Mouse (Mus musculus) lung, postnatal 25 days (tissue): ENCODE measurements around the gene Cnih4.

Experiments
- DNase-seq: peaks from one replicate; pipeline ENCODE4 v3.0.0; 2022; ENCODE audit warnings: low spot score

Cnih4 gene

GRCm38 (mm10) chr1:181143950-181144836 lies at the start of gene Cnih4, which contains the start of gene Nvl:
Gene Cnih4, plus strand, starts transcription at chr1:181144693.
Gene Nvl, minus strand, starts transcription at chr1:181144204.
- DNase-seq, result peak; percentile 94

GRCm38 (mm10) chr1:181117112-181117511 lies 27.4 kb upstream of the Cnih4 start:
- no peak for DNase-seq

- DNase-seq, result no peak
Measured at GRCm38 (mm10) chr1:181124145-181124544, 20.3 kb upstream of the Cnih4 start.

- no peak for DNase-seq
Measured at GRCm38 (mm10) chr1:181125916-181126315, 18.6 kb upstream of the Cnih4 start.

GRCm38 (mm10) chr1:181126766-181127165 lies 17.7 kb upstream of the Cnih4 start:
- DNase-seq, result no peak

- no peak for DNase-seq
Measured at GRCm38 (mm10) chr1:181131915-181132314, 12.6 kb upstream of the Cnih4 start.

- DNase-seq, result no peak
Measured at GRCm38 (mm10) chr1:181138730-181139129, 5.8 kb upstream of the Cnih4 start.

- DNase-seq, result no peak
Measured at GRCm38 (mm10) chr1:181143609-181143949, 914 bp upstream of the Cnih4 start.

- DNase-seq, result no peak
Measured at GRCm38 (mm10) chr1:181144966-181145365, 473 bp downstream of the Cnih4 start.

- DNase-seq, result no peak
Measured at GRCm38 (mm10) chr1:181146187-181146586, 1.7 kb downstream of the Cnih4 start.

GRCm38 (mm10) chr1:181148540-181148939 lies 4.0 kb downstream of the Cnih4 start:
- DNase-seq, result no peak

- no peak for DNase-seq
Measured at GRCm38 (mm10) chr1:181149373-181150017, 5.0 kb downstream of the Cnih4 start.

GRCm38 (mm10) chr1:181150431-181150826 lies 5.9 kb downstream of the Cnih4 start:
- no peak for DNase-seq

- peak; percentile 90 for DNase-seq
Measured at GRCm38 (mm10) chr1:181150827-181151534, 6.5 kb downstream of the Cnih4 start.

GRCm38 (mm10) chr1:181151541-181151940 lies 7.0 kb downstream of the Cnih4 start:
- DNase-seq, result no peak

GRCm38 (mm10) chr1:181167816-181168215 lies 23.3 kb downstream of the Cnih4 start:
- DNase-seq, result no peak

GRCm38 (mm10) chr1:181168377-181168776 lies 23.9 kb downstream of the Cnih4 start:
- DNase-seq, result no peak

GRCm38 (mm10) chr1:181170210-181170609 lies 25.7 kb downstream of the Cnih4 start:
- DNase-seq, result peak; percentile 8

- no peak for DNase-seq
Measured at GRCm38 (mm10) chr1:181188925-181189324, 44.4 kb downstream of the Cnih4 start.

GRCm38 (mm10) chr1:181199446-181199845 lies 55.0 kb downstream of the Cnih4 start:
- DNase-seq, result no peak

GRCm38 (mm10) chr1:181210147-181210546 lies 65.7 kb downstream of the Cnih4 start:
- no peak for DNase-seq

GRCm38 (mm10) chr1:181210601-181211402 lies 66.3 kb downstream of the Cnih4 start:
- peak; percentile 39 for DNase-seq
